Mouse (Mus musculus) heart, embryonic 15.5 days (tissue): Measurements from ENCODE around the gene Tax1bp3. TPM values are rescaled to one million over a fixed set of nuclear protein-coding genes. Genes with fewer than 3 reads are reported as not detected.

ENCODE experiments used
- ATAC-seq: fragments of 200-750 bp; cut with Nextera tagmentation; replicated peaks from 2 replicates; pipeline ENCODE4 v1.8.0; 2017; ENCODE audit warnings: low read depth, moderate TSS enrichment; ENCODE audit not compliant: insufficient number of reproducible peaks, insufficient read depth, low FRiP score
- H3K27ac ChIP-seq: fragments of 300-500 bp; sonication (generic); 2 replicates; pipeline ENCODE4 v1.5.1; 2015; ENCODE audit warnings: mild to moderate bottlenecking, inconsistent platforms
- H3K27me3 ChIP-seq: fragments of 300-500 bp; sonication (generic); 2 replicates; pipeline ENCODE4 v1.6.1; 2015; ENCODE audit warnings: inconsistent platforms
- H3K36me3 ChIP-seq: fragments of 300-500 bp; sonication (generic); 2 replicates; pipeline ENCODE4 v1.6.1; 2015; ENCODE audit warnings: mild to moderate bottlenecking, inconsistent platforms
- H3K4me1 ChIP-seq: fragments of 300-500 bp; sonication (generic); replicated peaks from 2 replicates; pipeline ENCODE4 v1.6.1; 2015; ENCODE audit warnings: inconsistent platforms
- H3K4me2 ChIP-seq: fragments of 300-500 bp; sonication (generic); 2 replicates; pipeline ENCODE4 v1.6.1; 2015; ENCODE audit warnings: inconsistent platforms, mild to moderate bottlenecking, moderate library complexity
- H3K4me3 ChIP-seq: fragments of 300-500 bp; sonication (generic); 2 replicates; pipeline ENCODE4 v1.5.1; 2015; ENCODE audit warnings: mild to moderate bottlenecking, inconsistent platforms
- H3K9ac ChIP-seq: fragments of 300-500 bp; sonication (generic); 2 replicates; pipeline ENCODE4 v1.6.1; 2015; ENCODE audit warnings: mild to moderate bottlenecking, inconsistent platforms
- H3K9me3 ChIP-seq: fragments of 300-500 bp; sonication (generic); replicated peaks from 2 replicates; pipeline ENCODE4 v1.6.1; 2016; ENCODE audit warnings: inconsistent platforms
- WGBS: fragments of 180-500 bp; shearing (Covaris S2); methylation state at CpG from one replicate; pipeline ENCODE4 v1.1.7; 2015; ENCODE audit warnings: mixed read lengths; 5-methylcytosine and 5-hydroxymethylcytosine counted together
- polyA plus RNA-seq: library from polyadenylated mRNA; unstranded; fragments of >200 nt; fragmentation: Nextera tagmentation; extraction: Ambion mirVana; gene quantifications from 2 replicates; pipeline ENCODE4 v1.2.1, GENCODE M21; 2015

Gene Tax1bp3
- polyA plus RNA-seq, 1 experiment from 2014 or later: 222 TPM

- H3K27me3 ChIP-seq: no peaks in the 10 kb centered on the region
- WGBS: 81% methylated on average over 5 of the region's 5 CpGs
- no peak overlapping the region for H3K27ac ChIP-seq
- H3K9me3 ChIP-seq: no peaks in the 10 kb centered on the region
- no peak overlapping the region for H3K4me3 ChIP-seq
- H3K4me2 ChIP-seq: no peak overlapping the region
- no peak for ATAC-seq
- H3K4me1 ChIP-seq: 0 out of 2 replicates have a peak, but pooled peaks cover under 1% of the 10 kb centered on the region
- no peaks in the 10 kb centered on the region for H3K36me3 ChIP-seq
- no peak overlapping the region for H3K9ac ChIP-seq
Observed at GRCm38 (mm10) chr11:73230081-73230480, 53.2 kb downstream of the Tax1bp3 start.

- Histone ChIP-seq H3K4me2 (no peak overlapping the region), H3K9ac (no peak overlapping the region), H3K9me3 (no peaks in the 10 kb centered on the region), H3K4me3 (no peak overlapping the region), H3K4me1 (0 out of 2 replicates have a peak, but pooled peaks cover 7% of the 10 kb centered on the region), H3K27ac (no peak overlapping the region), H3K27me3 (no peaks in the 10 kb centered on the region), H3K36me3 (no peaks in the 10 kb centered on the region)
- 48% methylated on average over 2 of the region's 2 CpGs for WGBS
- ATAC-seq: no peak
Observed at GRCm38 (mm10) chr11:73232513-73232912, 55.6 kb downstream of the Tax1bp3 start.

Other genes with a start within 250 kb of the Tax1bp3 start
- gene Atp2a3, start 215.9 kb upstream of the Tax1bp3 start, polyA plus RNA-seq: 3.8 and 11.6 TPM in 2 replicates
- 1.7 and 2.9 TPM in 2 replicates for gene P2rx1, start 178.0 kb upstream of the Tax1bp3 start, polyA plus RNA-seq
- 2.7 and 4.0 TPM in 2 replicates for gene Camkk1, start 158.1 kb upstream of the Tax1bp3 start, polyA plus RNA-seq
- 9.5 and 10.1 TPM in 2 replicates for gene Ncbp3, start 129.3 kb upstream of the Tax1bp3 start, polyA plus RNA-seq
- gene Itgae, start 86.5 kb upstream of the Tax1bp3 start, polyA plus RNA-seq: 0.30 and 1.8 TPM in 2 replicates
- gene Haspin, start 38.8 kb upstream of the Tax1bp3 start, polyA plus RNA-seq: 10.0 and 11.4 TPM in 2 replicates
- 2.0 TPM in 2 replicates for gene P2rx5, start 16.7 kb upstream of the Tax1bp3 start, polyA plus RNA-seq
- 90.7 and 98.9 TPM in 2 replicates for gene Emc6, start within 50 bp of the Tax1bp3 start, polyA plus RNA-seq
- 12.5 and 13.2 TPM in 2 replicates for gene Ctns, start 22.0 kb downstream of the Tax1bp3 start, polyA plus RNA-seq
- gene Shpk, start 22.4 kb downstream of the Tax1bp3 start, polyA plus RNA-seq: 0.76 and 1.1 TPM in 2 replicates
- gene Trpv1, start 57.2 kb downstream of the Tax1bp3 start, polyA plus RNA-seq: 0.06 and 0.11 TPM in 2 replicates
- 0.11 TPM in 2 replicates for gene Trpv3, start 90.3 kb downstream of the Tax1bp3 start, polyA plus RNA-seq
- 0.29 and 0.72 TPM in 2 replicates for gene Aspa, start 152.5 kb downstream of the Tax1bp3 start, polyA plus RNA-seq
- gene Gm49340, start 152.7 kb downstream of the Tax1bp3 start, polyA plus RNA-seq: not detected in 2 replicates
- gene Spata22, start 152.7 kb downstream of the Tax1bp3 start, polyA plus RNA-seq: not detected in 2 replicates
- gene Olfr20, start 173.7 kb downstream of the Tax1bp3 start, polyA plus RNA-seq: not detected in 2 replicates
- gene Olfr376, start 194.2 kb downstream of the Tax1bp3 start, polyA plus RNA-seq: not detected in 2 replicates
- not detected in 2 replicates for gene Olfr1, start 222.5 kb downstream of the Tax1bp3 start, polyA plus RNA-seq